In the genomic region with DNA sequence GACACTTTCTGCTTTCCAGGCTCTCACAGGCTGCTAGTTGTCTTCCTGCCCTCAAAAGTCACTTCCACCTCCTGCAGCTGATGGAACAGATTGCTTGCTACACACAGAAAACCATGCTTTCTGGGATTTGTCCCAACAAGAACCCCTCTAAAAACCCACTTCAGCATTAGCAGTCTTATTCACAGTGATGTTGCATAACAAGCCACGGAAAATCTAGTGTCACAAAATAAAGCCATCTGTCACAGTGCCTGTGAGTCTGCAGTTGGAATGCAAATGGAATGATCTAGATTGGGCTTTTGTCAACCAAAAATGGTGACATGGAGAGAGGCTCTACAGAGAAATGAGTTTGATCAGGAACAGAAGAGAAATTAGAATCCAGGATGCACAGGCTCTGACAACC, we compare ENCODE assay signal across 8 mouse cellular contexts.
DNase-seq lines count a peak whose midpoint lies in the region; ATAC-seq lines count a peak whose summit lies in the region.
"Not testable (repeated sequence)": the region's sequence is repeated elsewhere in the genome, so short reads cannot be mapped to it uniquely, and the experiment has no call there.

No protein-coding gene starts in this region.

- whole genome bisulfite sequencing in forebrain, embryonic 16.5 days, result 29% methylated on average over 1 of the region's 1 CpGs

- H3K9me3 ChIP-seq in forebrain, embryonic 16.5 days (ENCODE audit: control insufficient read depth, low read length), result not testable (repeated sequence)

- not testable (repeated sequence) for H3K4me3 ChIP-seq in forebrain, embryonic 16.5 days (replicated peaks; ENCODE audit: low read length)

- not testable (repeated sequence) for H3K4me2 ChIP-seq in forebrain, embryonic 16.5 days (ENCODE audit: low read length)

- H3K27ac ChIP-seq in forebrain, embryonic 16.5 days (ENCODE audit: low read length), result not testable (repeated sequence)

- not testable (repeated sequence) for H3K27me3 ChIP-seq in forebrain, embryonic 16.5 days (replicated peaks; ENCODE audit: control insufficient read depth, insufficient read depth, low read length)

- DNase-seq in cerebellum, adult 11 months, result peak; percentile 15
- DNase-seq in cerebellum, adult 9-11 months, result peak; percentile 57
- DNase-seq in frontal cortex, postnatal 36 days (ENCODE audit: low spot score in 2 of 2), result peak; percentile 15 to 71
- DNase-seq in layer of hippocampus, adult 9-11 months, result peak; percentile 84
- peak; percentile 58 to 64 for DNase-seq in left cerebral cortex, adult 9 months (ENCODE audit: low spot score in 2 of 2)
- DNase-seq in lung, postnatal 14 days, result peak; percentile 2
- DNase-seq in telencephalon, adult 2 months (ENCODE audit: low read depth, low spot score), result peak; percentile 49

- ATAC-seq in forebrain, embryonic 16.5 days, result peak; percentile 82

- H3K36me3 ChIP-seq in forebrain, embryonic 16.5 days (ENCODE audit: control insufficient read depth, insufficient read depth), result not testable (repeated sequence)

- not testable (repeated sequence) for H3K9ac ChIP-seq in forebrain, embryonic 16.5 days (replicated peaks; ENCODE audit: low read depth, low read length)

- H3K4me1 ChIP-seq in forebrain, embryonic 16.5 days (replicated peaks; ENCODE audit: control insufficient read depth, insufficient read depth, low read length), result not testable (repeated sequence)

Comparison
In these comparisons a context has a peak if more than half of its experiments do, and no peak if none do; other contexts are left out.
1. DNase-seq: peak in every context shown above with its lines; median percentile 84 in layer of hippocampus, adult 9-11 months; 61 in left cerebral cortex, adult 9 months; 57 in cerebellum, adult 9-11 months; 49 in telencephalon, adult 2 months; 43 in frontal cortex, postnatal 36 days; 15 in cerebellum, adult 11 months; 2 in lung, postnatal 14 days.